Mouse (Mus musculus): ENCODE data around the gene Trhr2. TPM values are rescaled to one million over a fixed set of nuclear protein-coding genes. Genes with fewer than 3 reads are reported as not detected.
A peak's percentile ranks its signal among the peaks of the same experiment; 100 is the strongest.

The Trhr2 gene
- polyA plus RNA-seq, 1 experiment from 2014 or later, result not detected

- peaks cover 16% of the 10 kb centered on the region for H3K4me1 ChIP-seq (ENCODE audit: control insufficient read depth, insufficient read depth, low read length)
- H3K9ac ChIP-seq (ENCODE audit: low read length), result peak overlapping the region; percentile 54
- H3K36me3 ChIP-seq (ENCODE audit: control insufficient read depth, insufficient read depth, low read length), result no peaks in the 10 kb centered on the region
- DNase-seq (ENCODE audit: low spot score, missing footprints) (peak; percentile 97), ATAC-seq (ENCODE audit: low FRiP score) (peak; percentile 75)
- no peak overlapping the region for H3K27ac ChIP-seq (ENCODE audit: low read depth, low read length)
- 1% methylated on average over 77 of the region's 81 CpGs for WGBS
- peak overlapping the region; percentile 95 for H3K4me2 ChIP-seq
- H3K27me3 ChIP-seq (ENCODE audit: control insufficient read depth, insufficient read depth, low read length), result peaks cover 48% of the 10 kb centered on the region
- H3K9me3 ChIP-seq (ENCODE audit: control insufficient read depth, low read length), result no peaks in the 10 kb centered on the region
- H3K4me3 ChIP-seq (ENCODE audit: low read depth, low read length), result peak overlapping the region; percentile 52
Measured at GRCm38 (mm10) chr8:122336251-122336910, 24.2 kb downstream of the Trhr2 start.

- peak; percentile 92 for DNase-seq (ENCODE audit: low spot score, missing footprints)
- 6% methylated on average over 57 of the region's 57 CpGs for WGBS
- H3K4me1 ChIP-seq (ENCODE audit: control insufficient read depth, insufficient read depth, low read length), result peaks cover 16% of the 10 kb centered on the region
- peak overlapping the region; percentile 52 for H3K4me3 ChIP-seq (ENCODE audit: low read depth, low read length)
- no peaks in the 10 kb centered on the region for H3K36me3 ChIP-seq (ENCODE audit: control insufficient read depth, insufficient read depth, low read length)
- ATAC-seq (ENCODE audit: low FRiP score), result peak; percentile 38
- H3K27ac ChIP-seq (ENCODE audit: low read depth, low read length), result no peak overlapping the region
- H3K9ac ChIP-seq (ENCODE audit: low read length), result peak overlapping the region; percentile 54; the same call in 1 of the 2 replicates
- H3K4me2 ChIP-seq, result peak overlapping the region; percentile 95
- H3K9me3 ChIP-seq (ENCODE audit: control insufficient read depth, low read length), result no peaks in the 10 kb centered on the region
- peaks cover 48% of the 10 kb centered on the region for H3K27me3 ChIP-seq (ENCODE audit: control insufficient read depth, insufficient read depth, low read length)
Measured at GRCm38 (mm10) chr8:122335638-122336250, 24.8 kb downstream of the Trhr2 start.

GRCm38 (mm10) chr8:122334791-122335490 lies 25.6 kb downstream of the Trhr2 start:
- no peak overlapping the region for H3K27ac ChIP-seq (ENCODE audit: low read depth, low read length)
- H3K36me3 ChIP-seq (ENCODE audit: control insufficient read depth, insufficient read depth, low read length), result no peaks in the 10 kb centered on the region
- H3K9ac ChIP-seq (ENCODE audit: low read length), result no peak overlapping the region
- peak overlapping the region; percentile 95; the same call in 1 of the 2 replicates for H3K4me2 ChIP-seq
- H3K9me3 ChIP-seq (ENCODE audit: control insufficient read depth, low read length), result no peaks in the 10 kb centered on the region
- H3K4me1 ChIP-seq (ENCODE audit: control insufficient read depth, insufficient read depth, low read length), result peaks cover 16% of the 10 kb centered on the region
- ATAC-seq (ENCODE audit: low FRiP score), result no peak
- WGBS, result 82% methylated on average over 13 of the region's 13 CpGs
- H3K27me3 ChIP-seq (ENCODE audit: control insufficient read depth, insufficient read depth, low read length), result peaks cover 48% of the 10 kb centered on the region
- H3K4me3 ChIP-seq (ENCODE audit: low read depth, low read length), result no peak overlapping the region
- DNase-seq (ENCODE audit: low spot score, missing footprints), result no peak

GRCm38 (mm10) chr8:122333531-122333930 lies 27.0 kb downstream of the Trhr2 start:
- 72% methylated on average over 7 of the region's 7 CpGs for WGBS
- Histone ChIP-seq H3K4me3 (ENCODE audit: low read depth, low read length) (no peak overlapping the region), H3K27ac (ENCODE audit: low read depth, low read length) (no peak overlapping the region), H3K27me3 (ENCODE audit: control insufficient read depth, insufficient read depth, low read length) (peaks cover 45% of the 10 kb centered on the region), H3K9ac (ENCODE audit: low read length) (no peak overlapping the region), H3K36me3 (ENCODE audit: control insufficient read depth, insufficient read depth, low read length) (no peaks in the 10 kb centered on the region), H3K4me2 (no peak overlapping the region), H3K9me3 (ENCODE audit: control insufficient read depth, low read length) (no peaks in the 10 kb centered on the region), H3K4me1 (ENCODE audit: control insufficient read depth, insufficient read depth, low read length) (peaks cover 16% of the 10 kb centered on the region)
- DNase-seq (ENCODE audit: low spot score, missing footprints), result no peak
- no peak for ATAC-seq (ENCODE audit: low FRiP score)

GRCm38 (mm10) chr8:122332753-122333506 lies 27.6 kb downstream of the Trhr2 start:
- no peak overlapping the region for H3K9ac ChIP-seq (ENCODE audit: low read length)
- ATAC-seq (ENCODE audit: low FRiP score), result 0 out of 2 replicates have a peak, but pooled peaks have one; percentile 15
- H3K4me1 ChIP-seq (ENCODE audit: control insufficient read depth, insufficient read depth, low read length), result peaks cover 16% of the 10 kb centered on the region
- H3K27ac ChIP-seq (ENCODE audit: low read depth, low read length), result no peak overlapping the region
- H3K9me3 ChIP-seq (ENCODE audit: control insufficient read depth, low read length), result no peaks in the 10 kb centered on the region
- peak; percentile 98 for DNase-seq (ENCODE audit: low spot score, missing footprints)
- 70% methylated on average over 6 of the region's 6 CpGs for whole genome bisulfite sequencing
- peaks cover 40% of the 10 kb centered on the region for H3K27me3 ChIP-seq (ENCODE audit: control insufficient read depth, insufficient read depth, low read length)
- no peaks in the 10 kb centered on the region for H3K36me3 ChIP-seq (ENCODE audit: control insufficient read depth, insufficient read depth, low read length)
- no peak overlapping the region for H3K4me3 ChIP-seq (ENCODE audit: low read depth, low read length)
- no peak overlapping the region for H3K4me2 ChIP-seq

- Histone ChIP-seq H3K4me2 (no peak overlapping the region), H3K36me3 (ENCODE audit: control insufficient read depth, insufficient read depth, low read length) (no peaks in the 10 kb centered on the region), H3K4me3 (ENCODE audit: low read depth, low read length) (no peak overlapping the region), H3K9ac (ENCODE audit: low read length) (no peak overlapping the region), H3K4me1 (ENCODE audit: control insufficient read depth, insufficient read depth, low read length) (peaks cover 9% of the 10 kb centered on the region), H3K9me3 (ENCODE audit: control insufficient read depth, low read length) (no peaks in the 10 kb centered on the region), H3K27me3 (ENCODE audit: control insufficient read depth, insufficient read depth, low read length) (peaks cover 23% of the 10 kb centered on the region), H3K27ac (ENCODE audit: low read depth, low read length) (no peak overlapping the region)
- DNase-seq (ENCODE audit: low spot score, missing footprints) (no peak), ATAC-seq (ENCODE audit: low FRiP score) (no peak)
- WGBS, result 85% methylated on average over 3 of the region's 3 CpGs
Measured at GRCm38 (mm10) chr8:122331134-122331523, 29.4 kb downstream of the Trhr2 start.

GRCm38 (mm10) chr8:122330446-122331133 lies 30.0 kb downstream of the Trhr2 start:
- 77% methylated on average over 12 of the region's 12 CpGs for WGBS
- H3K36me3 ChIP-seq (ENCODE audit: control insufficient read depth, insufficient read depth, low read length), result no peaks in the 10 kb centered on the region
- peaks cover 18% of the 10 kb centered on the region for H3K27me3 ChIP-seq (ENCODE audit: control insufficient read depth, insufficient read depth, low read length)
- DNase-seq (ENCODE audit: low spot score, missing footprints) (no peak), ATAC-seq (ENCODE audit: low FRiP score) (no peak)
- H3K4me3 ChIP-seq (ENCODE audit: low read depth, low read length), result no peak overlapping the region
- H3K9ac ChIP-seq (ENCODE audit: low read length), result no peak overlapping the region; the same call in 1 of the 2 replicates
- H3K27ac ChIP-seq (ENCODE audit: low read depth, low read length), result no peak overlapping the region
- H3K4me1 ChIP-seq (ENCODE audit: control insufficient read depth, insufficient read depth, low read length), result peaks cover 8% of the 10 kb centered on the region
- H3K4me2 ChIP-seq, result no peak overlapping the region
- no peaks in the 10 kb centered on the region for H3K9me3 ChIP-seq (ENCODE audit: control insufficient read depth, low read length)

- Histone ChIP-seq H3K4me2 (no peak overlapping the region), H3K27ac (ENCODE audit: low read depth, low read length) (peak overlapping the region; percentile 44; the same call in 1 of the 2 replicates), H3K36me3 (ENCODE audit: control insufficient read depth, insufficient read depth, low read length) (no peaks in the 10 kb centered on the region), H3K9me3 (ENCODE audit: control insufficient read depth, low read length) (no peaks in the 10 kb centered on the region), H3K4me1 (ENCODE audit: control insufficient read depth, insufficient read depth, low read length) (peaks cover 5% of the 10 kb centered on the region), H3K4me3 (ENCODE audit: low read depth, low read length) (no peak overlapping the region), H3K9ac (ENCODE audit: low read length) (no peak overlapping the region), H3K27me3 (ENCODE audit: control insufficient read depth, insufficient read depth, low read length) (peaks cover 12% of the 10 kb centered on the region)
- DNase-seq (ENCODE audit: low spot score, missing footprints) (no peak), ATAC-seq (ENCODE audit: low FRiP score) (peak; percentile 43)
- WGBS, result 78% methylated on average over 22 of the region's 22 CpGs
Measured at GRCm38 (mm10) chr8:122329553-122330239, 30.9 kb downstream of the Trhr2 start.
